Mouse (Mus musculus) heart, adult 8-10 months (tissue): ENCODE measurements around the gene Pcca. TPM values are rescaled to one million over a fixed set of nuclear protein-coding genes. Genes with fewer than 3 reads are reported as not detected.

Experiments used
- DNase-seq: peaks from one replicate; pipeline ENCODE4 v3.0.0; 2022; ENCODE audit warnings: low spot score
- total RNA-seq, 4 experiments: library from RNA; stranded (reverse); gene quantifications; 2 replicates each; pipeline ENCODE4 v1.2.4; 2022

Gene Pcca
- total RNA-seq, 4 experiments from 2014 or later, result 88.8 to 117 (median 110) TPM

- no peak for DNase-seq
These were observed 349.9 kb downstream of the Pcca start for GRCm38 (mm10) chr14:122883821-122884584.

- DNase-seq, result no peak
These were observed 351.8 kb downstream of the Pcca start for GRCm38 (mm10) chr14:122885893-122886292.

GRCm38 (mm10) chr14:122887278-122887677 is 353.2 kb downstream of the Pcca start:
- DNase-seq, result no peak

GRCm38 (mm10) chr14:122887702-122888479 is 353.8 kb downstream of the Pcca start:
- DNase-seq, result no peak

- DNase-seq, result no peak
These were observed 354.4 kb downstream of the Pcca start for GRCm38 (mm10) chr14:122888480-122888872.

GRCm38 (mm10) chr14:122891470-122891968 is 357.4 kb downstream of the Pcca start:
- DNase-seq, result no peak

- no peak for DNase-seq
These were observed 362.0 kb downstream of the Pcca start for GRCm38 (mm10) chr14:122896106-122896505.

GRCm38 (mm10) chr14:122898550-122898949 is 364.4 kb downstream of the Pcca start:
- DNase-seq, result no peak

GRCm38 (mm10) chr14:122900679-122901078 is 366.6 kb downstream of the Pcca start:
- no peak for DNase-seq

- DNase-seq, result no peak
These were observed 367.1 kb downstream of the Pcca start for GRCm38 (mm10) chr14:122901177-122901576.

GRCm38 (mm10) chr14:122901715-122902114 is 367.6 kb downstream of the Pcca start:
- no peak for DNase-seq

- DNase-seq, result no peak
These were observed 368.0 kb downstream of the Pcca start for GRCm38 (mm10) chr14:122902136-122902535.

GRCm38 (mm10) chr14:122902884-122903283 is 368.8 kb downstream of the Pcca start:
- peak; percentile 67 for DNase-seq

GRCm38 (mm10) chr14:122903923-122904351 is 369.8 kb downstream of the Pcca start:
- no peak for DNase-seq

- no peak for DNase-seq
These were observed 370.9 kb downstream of the Pcca start for GRCm38 (mm10) chr14:122905007-122905406.

GRCm38 (mm10) chr14:122908075-122908474 is 374.0 kb downstream of the Pcca start:
- DNase-seq, result no peak

- DNase-seq, result no peak
These were observed 375.4 kb downstream of the Pcca start for GRCm38 (mm10) chr14:122909368-122910091.

- no peak for DNase-seq
These were observed 377.1 kb downstream of the Pcca start for GRCm38 (mm10) chr14:122911265-122911664.

- DNase-seq, result no peak
These were observed 378.0 kb downstream of the Pcca start for GRCm38 (mm10) chr14:122912137-122912536.

- DNase-seq, result peak; percentile 37
These were observed 378.8 kb downstream of the Pcca start for GRCm38 (mm10) chr14:122912812-122913498.

- DNase-seq, result no peak
These were observed 379.5 kb downstream of the Pcca start, which contains the start of gene Ggact for GRCm38 (mm10) chr14:122913657-122914056. Gene Ggact, minus strand, starts transcription at chr14:122913757.
